Mouse (Mus musculus): ENCODE results near the gene Fam47e.

Fam47e gene

GRCm38 (mm10) chr5:92602691-92603690 lies 48.1 kb downstream of the Fam47e start, which contains the start of gene Stbd1:
TSS of gene Stbd1 (plus strand) at chr5:92603041.
- peak; percentile 88 for DNase-seq (ENCODE audit: low spot score)

- peak; percentile 49 for DNase-seq (ENCODE audit: low spot score)
Observed at GRCm38 (mm10) chr5:92604452-92605247, 49.8 kb downstream of the Fam47e start.

- no peak for DNase-seq (ENCODE audit: low spot score)
Observed at GRCm38 (mm10) chr5:92607492-92608229, 52.8 kb downstream of the Fam47e start.

- DNase-seq (ENCODE audit: low spot score) = no peak
Observed at GRCm38 (mm10) chr5:92612756-92613155, 57.9 kb downstream of the Fam47e start.

GRCm38 (mm10) chr5:92621883-92622282 lies 67.0 kb downstream of the Fam47e start:
- no peak for DNase-seq (ENCODE audit: low spot score)

GRCm38 (mm10) chr5:92627896-92628295 lies 73.0 kb downstream of the Fam47e start:
- peak; percentile 31 for DNase-seq (ENCODE audit: low spot score)

GRCm38 (mm10) chr5:92633526-92633925 lies 78.7 kb downstream of the Fam47e start:
- no peak for DNase-seq (ENCODE audit: low spot score)

- DNase-seq (ENCODE audit: low spot score) = no peak
Observed at GRCm38 (mm10) chr5:92634916-92635315, 80.0 kb downstream of the Fam47e start.

- DNase-seq (ENCODE audit: low spot score) = no peak
Observed at GRCm38 (mm10) chr5:92635891-92636290, 81.0 kb downstream of the Fam47e start.

GRCm38 (mm10) chr5:92640861-92641260 lies 86.0 kb downstream of the Fam47e start:
- DNase-seq (ENCODE audit: low spot score) = no peak
